Mouse (Mus musculus) heart, adult 11 months (tissue): ENCODE data around the gene Hapln1.

ENCODE experiments used
- DNase-seq: peaks from one replicate; pipeline ENCODE4 v3.0.0; 2022

Hapln1 gene

DNA sequence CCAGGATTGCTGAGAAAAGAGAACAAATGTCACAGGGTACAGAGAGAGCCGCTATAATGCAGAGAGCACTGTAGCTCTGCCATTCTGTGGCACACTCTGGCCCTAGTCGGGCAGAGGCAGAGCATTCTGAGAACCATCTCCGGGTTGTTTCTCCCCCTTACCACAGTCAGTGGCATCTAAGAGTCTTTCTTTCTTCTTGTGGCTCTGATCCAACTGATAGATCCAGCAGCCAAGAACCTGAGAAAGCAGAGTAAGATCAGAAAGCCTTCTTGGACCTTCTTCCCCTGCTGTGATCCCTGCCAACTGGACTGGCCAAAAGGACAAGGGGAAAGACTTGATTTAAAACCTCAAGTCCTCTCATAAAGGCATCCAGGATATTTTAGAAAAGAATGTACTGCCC, 63.7 kb downstream of the Hapln1 start:
- DNase-seq: no peak

DNA sequence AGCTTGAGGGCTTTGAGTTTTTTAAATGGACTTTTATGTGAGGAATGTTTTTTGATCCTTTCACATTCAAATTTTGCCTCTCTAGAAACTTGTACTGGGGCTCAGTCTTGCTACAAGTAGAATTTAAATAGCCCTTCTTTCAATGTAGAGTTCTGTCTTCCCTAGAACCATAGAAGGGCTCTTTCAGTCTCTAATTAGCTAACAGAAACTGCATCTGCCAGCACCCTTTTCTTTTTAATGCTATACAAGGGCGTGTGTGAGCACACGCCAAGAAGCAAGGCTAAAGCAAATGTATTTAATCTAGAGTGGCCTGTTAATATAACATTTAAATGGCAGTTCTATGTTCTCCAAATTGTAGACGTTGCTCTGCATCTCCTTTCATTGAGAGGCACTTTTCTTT, 67.8 kb downstream of the Hapln1 start:
- no peak for DNase-seq

DNA sequence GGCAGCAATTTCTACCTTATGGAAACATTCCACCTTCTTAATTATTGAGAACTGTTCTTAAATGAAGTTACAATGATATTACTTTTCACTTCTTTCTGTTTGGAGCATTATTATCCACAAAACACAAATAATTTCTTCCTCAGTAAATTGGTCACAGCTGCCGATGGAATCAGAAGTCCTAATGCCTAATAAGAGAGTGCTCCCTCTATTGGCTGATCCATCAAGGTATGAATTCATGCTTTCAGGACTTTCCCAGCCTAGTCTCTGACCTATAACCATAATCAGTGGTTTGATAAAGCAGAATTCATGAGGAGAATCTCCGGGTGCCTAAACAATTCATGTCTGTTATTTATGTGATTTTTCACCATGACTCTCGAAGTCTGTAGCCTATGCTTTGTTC, 79.5 kb downstream of the Hapln1 start:
- no peak for DNase-seq

DNA sequence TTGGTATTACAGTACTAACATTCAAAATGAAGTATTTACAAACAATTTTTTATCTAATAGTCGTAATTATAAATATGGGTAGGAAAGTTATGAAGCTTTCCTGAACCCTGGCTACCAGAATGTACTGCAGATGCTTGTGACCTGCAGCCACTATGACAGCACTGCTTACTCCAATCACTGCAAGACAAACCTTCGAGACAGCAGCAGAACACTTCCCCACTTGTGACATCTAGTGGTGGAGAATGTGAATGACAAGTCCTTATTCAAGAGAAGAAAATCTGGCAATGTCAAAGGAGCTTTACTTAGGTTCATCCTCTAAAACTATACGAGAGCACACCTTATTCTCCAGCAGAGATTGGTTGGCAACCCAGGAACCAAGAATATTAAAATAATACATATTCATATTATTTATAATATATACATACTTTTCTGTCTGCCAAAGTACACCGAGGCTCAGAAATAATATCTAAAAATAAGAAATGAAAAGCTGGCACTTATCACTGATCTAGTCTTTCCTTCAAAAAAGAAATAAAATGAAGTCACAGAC, 94.6 kb downstream of the Hapln1 start:
- DNase-seq: no peak

DNA sequence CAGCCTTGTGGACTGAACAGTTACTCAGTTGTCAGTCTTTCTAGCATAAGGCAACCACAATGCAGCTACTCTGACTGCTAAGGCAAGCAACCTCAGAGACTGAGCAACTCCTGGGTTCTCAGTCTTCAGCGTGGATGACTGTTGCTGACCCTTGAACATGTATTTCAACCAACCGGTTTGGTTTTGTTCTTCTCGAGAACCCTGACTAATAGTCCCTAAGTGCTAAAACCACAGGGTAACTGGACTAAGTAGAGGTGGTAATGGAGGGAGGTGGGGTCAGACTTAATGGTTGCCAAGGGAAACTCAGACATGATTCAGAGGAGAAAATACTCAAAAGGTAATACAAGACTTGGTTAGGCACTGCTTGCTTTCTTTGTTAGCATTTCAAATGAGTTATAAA, 97.4 kb downstream of the Hapln1 start:
- DNase-seq: no peak

DNA sequence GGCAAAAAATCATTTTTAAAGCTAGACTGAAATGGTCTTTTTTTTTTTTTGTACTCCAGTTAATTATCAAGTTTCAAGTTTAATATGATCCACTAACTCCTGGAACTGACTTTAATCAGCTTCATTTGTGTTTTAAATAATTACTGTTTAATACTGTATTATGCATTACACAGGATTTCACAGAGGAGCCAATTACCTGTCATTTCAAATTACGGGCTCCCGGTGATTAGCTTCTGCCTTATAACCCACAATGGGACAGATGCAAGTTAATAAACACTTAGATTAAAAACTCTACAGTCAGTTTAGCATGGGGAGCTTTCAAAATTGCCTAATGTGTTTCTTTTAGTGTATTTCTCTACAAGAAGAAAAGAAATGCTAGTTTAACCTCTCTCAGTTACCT, 106.0 kb downstream of the Hapln1 start:
- DNase-seq: no peak

DNA sequence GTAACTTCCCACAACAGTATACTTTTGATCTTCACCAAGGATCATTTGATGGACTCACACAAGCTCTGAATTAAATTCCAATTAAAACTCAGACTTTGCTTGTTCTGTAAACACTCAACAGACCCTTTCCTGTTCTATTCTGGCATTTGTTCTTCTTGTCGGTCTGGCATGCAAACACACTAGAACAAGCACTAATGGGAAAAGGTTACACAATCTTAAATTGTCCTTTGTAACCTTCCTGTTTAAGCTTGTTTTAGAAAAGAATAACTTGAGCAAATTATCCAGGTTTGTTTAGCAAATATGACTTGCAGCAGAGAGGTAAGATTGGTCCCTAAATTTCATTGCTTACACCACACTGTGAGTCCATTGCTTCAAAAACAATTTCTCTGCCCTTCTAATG, 113.2 kb downstream of the Hapln1 start:
- DNase-seq: no peak

DNA sequence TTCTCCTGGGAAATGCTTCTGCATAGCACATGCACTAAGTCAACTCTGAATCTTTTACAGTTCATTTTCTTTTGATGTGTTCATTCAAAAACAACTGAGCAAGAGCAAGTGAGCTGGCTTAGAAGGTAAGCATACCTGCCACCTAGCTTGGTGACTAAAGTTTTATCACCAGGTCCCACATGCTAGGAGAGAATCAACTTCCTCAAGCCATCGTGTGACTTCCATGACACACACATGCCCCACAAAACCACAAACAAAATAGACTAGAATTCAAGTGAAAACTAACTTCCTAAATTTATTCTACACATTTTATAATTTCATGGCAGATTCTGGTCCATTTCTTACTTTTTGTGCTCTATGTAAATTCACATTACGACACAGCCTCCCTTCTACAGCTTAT, 113.7 kb downstream of the Hapln1 start:
- DNase-seq: no peak

DNA sequence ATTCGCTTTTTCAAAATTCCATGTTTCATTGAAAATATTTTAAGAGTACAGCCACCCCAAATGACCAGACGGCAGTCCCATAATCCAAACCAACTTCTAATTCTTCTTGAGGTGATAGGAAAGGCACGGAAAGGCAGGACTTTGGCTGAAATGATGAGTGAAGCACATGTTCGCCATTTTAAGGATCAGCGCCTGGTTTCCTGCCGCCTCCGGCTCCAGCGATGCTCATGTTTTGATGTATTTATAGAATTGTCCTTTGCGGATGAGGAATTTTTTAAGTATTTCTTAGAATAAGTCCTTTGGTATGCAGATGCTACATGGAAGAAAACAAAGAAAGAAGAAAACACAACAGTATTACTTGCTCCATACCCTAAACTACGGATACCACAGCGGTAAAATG, 117.5 kb downstream of the Hapln1 start:
- DNase-seq: no peak
